Mouse (Mus musculus): ENCODE data around the gene Zfp831.

The Zfp831 gene

GRCm38 (mm10) chr2:174727114-174727823 lies 83.9 kb downstream of the Zfp831 start:
- in situ Hi-C loops (cut with MboI, MseI) = no loop called here

- in situ Hi-C loops (cut with MboI, MseI) = no loop called here
Measured at GRCm38 (mm10) chr2:174731939-174732338, 88.6 kb downstream of the Zfp831 start.

GRCm38 (mm10) chr2:174735270-174735669 lies 91.9 kb downstream of the Zfp831 start:
- in situ Hi-C loops (cut with MboI, MseI) = no loop called here

GRCm38 (mm10) chr2:174747182-174747581 lies 103.8 kb downstream of the Zfp831 start:
- in situ Hi-C loops (cut with MboI, MseI) = no loop called here

GRCm38 (mm10) chr2:174748381-174748780 lies 105.0 kb downstream of the Zfp831 start:
- in situ Hi-C loops (cut with MboI, MseI) = no loop called here

GRCm38 (mm10) chr2:174753197-174753596 lies 109.9 kb downstream of the Zfp831 start:
- in situ Hi-C loops (cut with MboI, MseI) = no loop called here

- in situ Hi-C loops (cut with MboI, MseI) = no loop called here
Measured at GRCm38 (mm10) chr2:174754231-174754630, 110.9 kb downstream of the Zfp831 start.

- in situ Hi-C loops (cut with MboI, MseI) = no loop called here
Measured at GRCm38 (mm10) chr2:174759189-174759588, 115.9 kb downstream of the Zfp831 start.
